Mouse (Mus musculus): ENCODE measurements around the gene Ptgfrn. TPM values are rescaled to one million over a fixed set of nuclear protein-coding genes. Genes with fewer than 3 reads are reported as not detected.

Ptgfrn gene
- polyA plus RNA-seq, 1 experiment, result 81.5 TPM

DNA sequence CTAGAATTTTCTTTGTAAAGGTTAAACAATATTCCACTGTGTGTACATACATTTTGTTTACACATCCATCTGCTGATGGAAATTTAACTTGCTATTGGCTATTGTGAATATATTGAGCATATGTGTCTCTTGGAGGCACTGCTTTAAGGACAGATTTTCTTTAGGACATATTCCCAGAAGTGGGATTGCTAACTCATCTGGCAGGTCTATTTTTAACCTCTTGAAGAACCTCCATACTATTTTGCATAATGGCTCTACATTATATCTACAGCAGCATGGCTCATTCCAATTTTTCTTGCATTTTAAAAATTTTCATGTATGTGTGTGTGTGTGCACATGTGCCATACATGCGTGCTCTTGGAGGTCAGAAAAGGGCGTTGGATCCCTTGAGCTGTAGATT is 74.1 kb downstream of the Ptgfrn start:
- DNase-seq, result no peak
- TF ChIP-seq CTCF (IDR thresholded peaks at IDR 0.05; ENCODE audit: insufficient read depth, low read length) (no peak), POLR2A (IDR thresholded peaks at IDR 0.05; ENCODE audit: borderline replicate concordance, extremely low read depth, low read depth, low read length) (no peak)
- WGBS, result 99% methylated on average over 2 of the region's 2 CpGs
- peaks cover 17% of the 10 kb centered on the region for H3K4me1 ChIP-seq (ENCODE audit: control insufficient read depth, insufficient read depth, low read length)
- H3K4me3 ChIP-seq (replicated peaks; ENCODE audit: extremely low read depth, low read depth, low read length), result no peak overlapping the region

DNA sequence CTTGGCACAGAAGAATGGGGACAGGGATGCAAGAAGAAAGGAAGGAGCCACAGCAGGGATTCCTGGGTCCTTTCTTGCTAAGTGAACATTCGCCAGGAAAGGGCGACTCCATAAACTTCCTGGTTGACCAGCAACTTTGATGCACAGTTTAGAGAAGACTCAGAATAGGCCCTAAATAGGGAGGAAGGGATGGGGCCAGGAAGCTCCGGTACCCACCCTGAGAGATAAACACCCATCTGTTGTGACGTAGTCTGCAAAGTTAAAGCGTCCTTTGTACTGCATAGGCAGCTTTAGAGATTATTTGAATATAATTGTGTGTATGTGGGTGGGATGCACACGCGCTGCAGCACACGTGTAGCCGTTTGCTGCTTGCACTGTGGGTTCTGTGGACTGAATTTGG is 75.6 kb downstream of the Ptgfrn start:
- 56% methylated on average over 9 of the region's 9 CpGs for WGBS
- no peak for DNase-seq
- TF ChIP-seq CTCF (IDR thresholded peaks at IDR 0.05; ENCODE audit: insufficient read depth, low read length) (no peak), POLR2A (IDR thresholded peaks at IDR 0.05; ENCODE audit: borderline replicate concordance, extremely low read depth, low read depth, low read length) (no peak)
- Histone ChIP-seq H3K4me1 (ENCODE audit: control insufficient read depth, insufficient read depth, low read length) (peaks cover 18% of the 10 kb centered on the region), H3K4me3 (replicated peaks; ENCODE audit: extremely low read depth, low read depth, low read length) (no peak overlapping the region)

DNA sequence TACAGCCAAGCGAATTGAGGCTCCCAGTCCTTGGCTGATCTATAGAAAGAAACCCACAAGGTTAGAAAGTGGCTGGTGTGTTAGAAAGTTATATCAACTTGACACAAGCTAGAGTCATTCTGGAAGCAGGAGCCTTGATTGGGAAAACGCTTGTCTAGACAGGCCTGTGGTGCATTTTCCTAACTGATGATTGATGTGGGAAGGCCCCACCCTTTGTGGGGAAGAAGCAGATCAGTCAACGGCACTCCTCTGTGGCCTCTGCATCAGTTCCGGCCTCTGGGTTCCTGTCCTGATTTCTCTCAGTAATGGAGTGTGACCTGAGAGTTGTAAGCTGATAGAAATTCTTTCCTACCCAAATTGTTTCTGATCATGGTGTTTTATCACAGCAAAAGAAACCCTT is 76.4 kb downstream of the Ptgfrn start:
- DNase-seq, result no peak
- peaks cover 18% of the 10 kb centered on the region for H3K4me1 ChIP-seq (ENCODE audit: control insufficient read depth, insufficient read depth, low read length)
- no peak overlapping the region for H3K4me3 ChIP-seq (replicated peaks; ENCODE audit: extremely low read depth, low read depth, low read length)
- TF ChIP-seq CTCF (IDR thresholded peaks at IDR 0.05; ENCODE audit: insufficient read depth, low read length) (no peak), POLR2A (IDR thresholded peaks at IDR 0.05; ENCODE audit: borderline replicate concordance, extremely low read depth, low read depth, low read length) (no peak)
- WGBS, result 43% methylated on average over 4 of the region's 4 CpGs

DNA sequence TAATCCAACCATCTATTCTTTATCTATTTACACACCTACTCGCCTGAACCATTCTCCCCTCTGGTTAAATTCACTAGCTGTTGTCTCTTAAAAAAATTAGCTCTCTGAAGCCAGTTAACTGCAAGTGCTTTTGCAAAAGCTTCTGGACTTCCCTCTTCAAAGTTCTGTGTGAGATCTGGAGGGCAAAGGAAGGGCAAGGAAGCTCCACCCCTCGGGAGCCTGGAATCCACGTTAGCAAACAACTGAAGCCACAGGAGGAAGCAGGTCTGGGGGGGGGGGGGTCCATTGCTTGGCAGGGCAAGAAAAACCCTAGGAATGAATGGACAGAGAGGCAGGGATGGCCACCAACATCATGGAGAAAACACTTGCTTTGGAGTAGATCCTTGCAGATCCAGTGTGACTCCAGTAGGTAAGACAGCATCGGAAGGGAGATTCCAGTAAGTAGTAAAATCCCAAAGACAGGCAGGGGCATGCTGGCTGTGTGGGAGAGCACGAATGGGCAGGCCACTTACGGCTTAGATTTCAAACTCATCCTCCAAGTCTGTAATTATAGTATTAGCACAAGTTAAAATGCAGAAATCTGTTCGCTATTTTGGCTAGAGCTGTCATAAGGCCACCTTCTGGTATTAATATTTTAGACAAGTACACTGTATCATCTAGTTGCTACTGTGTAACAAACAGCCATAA is 78.5 kb downstream of the Ptgfrn start:
- Histone ChIP-seq H3K4me3 (replicated peaks; ENCODE audit: extremely low read depth, low read depth, low read length) (no peak overlapping the region), H3K4me1 (ENCODE audit: control insufficient read depth, insufficient read depth, low read length) (peaks cover 18% of the 10 kb centered on the region)
- TF ChIP-seq POLR2A (IDR thresholded peaks at IDR 0.05; ENCODE audit: borderline replicate concordance, extremely low read depth, low read depth, low read length) (no peak), CTCF (IDR thresholded peaks at IDR 0.05; ENCODE audit: insufficient read depth, low read length) (no peak)
- 46% methylated on average over 7 of the region's 7 CpGs for WGBS
- no peak for DNase-seq

DNA sequence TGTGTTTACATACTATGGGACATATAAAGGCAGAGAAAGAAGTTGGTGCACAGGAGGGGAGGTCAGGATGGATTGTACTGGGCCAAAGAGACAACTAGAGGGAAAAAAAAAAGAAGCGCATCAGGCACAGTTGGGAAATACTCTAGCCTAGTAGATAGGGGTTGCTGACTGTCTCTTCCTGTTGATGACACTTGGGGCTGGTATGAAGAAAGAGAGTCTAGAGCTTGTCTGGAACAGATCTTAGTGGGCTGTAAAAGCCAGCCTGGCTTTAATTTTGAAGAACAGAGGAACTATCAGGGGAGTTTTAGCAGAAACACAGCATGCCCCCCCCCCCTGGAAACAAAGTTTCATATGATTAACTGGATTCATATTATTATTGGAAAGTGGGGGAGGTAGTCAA is 79.4 kb downstream of the Ptgfrn start:
- no peak for DNase-seq
- 70% methylated on average over 1 of the region's 1 CpGs for WGBS
- Histone ChIP-seq H3K4me3 (replicated peaks; ENCODE audit: extremely low read depth, low read depth, low read length) (no peak overlapping the region), H3K4me1 (ENCODE audit: control insufficient read depth, insufficient read depth, low read length) (peaks cover 20% of the 10 kb centered on the region)
- TF ChIP-seq CTCF (IDR thresholded peaks at IDR 0.05; ENCODE audit: insufficient read depth, low read length) (no peak), POLR2A (IDR thresholded peaks at IDR 0.05; ENCODE audit: borderline replicate concordance, extremely low read depth, low read depth, low read length) (no peak)

DNA sequence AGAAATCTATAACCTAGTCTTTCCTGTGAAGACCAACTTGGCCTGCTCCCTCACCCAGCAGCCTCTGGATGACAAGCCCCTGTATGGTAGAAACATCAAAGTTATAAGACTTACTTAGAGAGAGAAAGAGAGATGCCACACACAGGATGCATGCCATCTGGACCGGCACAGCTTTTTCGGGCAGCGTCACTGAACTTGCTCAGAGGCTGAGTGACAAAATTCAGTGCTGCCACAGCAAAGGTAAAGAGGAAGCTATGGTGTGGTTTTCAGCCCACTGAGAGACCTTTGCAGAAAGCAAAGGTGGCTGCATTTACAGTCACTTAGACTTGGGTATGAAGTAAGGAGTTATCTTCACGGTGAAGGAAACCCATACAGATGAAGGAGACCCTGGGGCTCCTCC is 80.7 kb downstream of the Ptgfrn start, which contains the start of gene Cd101:
TSS of gene Cd101 (minus strand) at position 218 of the 400 bp plus-strand sequence.
- WGBS, result 77% methylated on average over 4 of the region's 4 CpGs
- Histone ChIP-seq H3K4me3 (replicated peaks; ENCODE audit: extremely low read depth, low read depth, low read length) (no peak within 1 kb of the TSS), H3K4me1 (ENCODE audit: control insufficient read depth, insufficient read depth, low read length) (peaks cover 18% of the 10 kb centered on the region)
- TF ChIP-seq CTCF (IDR thresholded peaks at IDR 0.05; ENCODE audit: insufficient read depth, low read length), result no peak
- TF ChIP-seq POLR2A (IDR thresholded peaks at IDR 0.05; ENCODE audit: borderline replicate concordance, extremely low read depth, low read depth, low read length), result no peak
- DNase-seq, result no peak

DNA sequence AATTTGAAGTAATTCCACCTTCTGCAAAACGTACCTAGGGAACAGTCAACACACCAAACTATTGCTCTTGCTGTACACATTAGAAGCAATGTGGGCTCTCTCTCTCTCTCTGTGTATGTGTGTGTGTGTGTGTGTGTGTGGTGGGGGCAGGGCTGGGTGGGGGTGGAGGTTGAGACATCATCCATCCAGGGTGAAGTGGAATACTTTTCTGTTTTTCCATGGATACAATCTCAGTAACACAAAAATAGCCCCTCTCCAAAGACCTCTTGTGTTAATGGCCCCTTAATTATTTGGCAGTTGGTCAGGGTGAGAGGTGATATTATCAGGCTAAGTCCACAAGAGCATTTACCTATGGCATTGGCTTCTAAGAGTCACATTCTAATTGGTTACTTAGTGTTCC is 83.3 kb downstream of the Ptgfrn start:
- DNase-seq, result no peak
- Histone ChIP-seq H3K4me1 (ENCODE audit: control insufficient read depth, insufficient read depth, low read length) (peaks cover 7% of the 10 kb centered on the region), H3K4me3 (replicated peaks; ENCODE audit: extremely low read depth, low read depth, low read length) (no peak overlapping the region)
- 58% methylated on average over 1 of the region's 1 CpGs for WGBS
- no peak for TF ChIP-seq POLR2A (IDR thresholded peaks at IDR 0.05; ENCODE audit: borderline replicate concordance, extremely low read depth, low read depth, low read length)
- TF ChIP-seq CTCF (IDR thresholded peaks at IDR 0.05; ENCODE audit: insufficient read depth, low read length), result no peak

DNA sequence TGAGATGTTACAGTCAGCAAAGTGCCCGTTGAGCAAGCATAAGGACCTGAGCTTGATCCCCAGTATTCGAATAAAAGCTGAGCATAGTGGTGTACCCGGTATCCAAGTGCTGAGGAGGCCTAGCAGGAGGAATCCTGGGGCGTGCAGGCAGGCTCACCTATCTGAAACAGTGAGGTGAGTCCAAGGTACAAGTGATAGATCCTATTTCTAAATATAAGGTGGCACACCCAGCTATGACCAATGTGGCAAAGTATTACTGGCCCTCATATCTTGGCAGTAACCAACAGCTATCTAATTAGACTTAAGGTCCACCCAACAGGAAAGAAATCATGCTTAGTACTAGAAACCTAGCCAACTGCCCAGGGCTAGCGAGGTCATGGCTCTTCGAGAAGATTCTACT is 87.1 kb downstream of the Ptgfrn start:
- Histone ChIP-seq H3K4me3 (replicated peaks; ENCODE audit: extremely low read depth, low read depth, low read length) (no peak overlapping the region), H3K4me1 (ENCODE audit: control insufficient read depth, insufficient read depth, low read length) (peaks cover 3% of the 10 kb centered on the region)
- TF ChIP-seq POLR2A (IDR thresholded peaks at IDR 0.05; ENCODE audit: borderline replicate concordance, extremely low read depth, low read depth, low read length) (no peak), CTCF (IDR thresholded peaks at IDR 0.05; ENCODE audit: insufficient read depth, low read length) (no peak)
- DNase-seq, result no peak
- WGBS, result 77% methylated on average over 6 of the region's 6 CpGs

DNA sequence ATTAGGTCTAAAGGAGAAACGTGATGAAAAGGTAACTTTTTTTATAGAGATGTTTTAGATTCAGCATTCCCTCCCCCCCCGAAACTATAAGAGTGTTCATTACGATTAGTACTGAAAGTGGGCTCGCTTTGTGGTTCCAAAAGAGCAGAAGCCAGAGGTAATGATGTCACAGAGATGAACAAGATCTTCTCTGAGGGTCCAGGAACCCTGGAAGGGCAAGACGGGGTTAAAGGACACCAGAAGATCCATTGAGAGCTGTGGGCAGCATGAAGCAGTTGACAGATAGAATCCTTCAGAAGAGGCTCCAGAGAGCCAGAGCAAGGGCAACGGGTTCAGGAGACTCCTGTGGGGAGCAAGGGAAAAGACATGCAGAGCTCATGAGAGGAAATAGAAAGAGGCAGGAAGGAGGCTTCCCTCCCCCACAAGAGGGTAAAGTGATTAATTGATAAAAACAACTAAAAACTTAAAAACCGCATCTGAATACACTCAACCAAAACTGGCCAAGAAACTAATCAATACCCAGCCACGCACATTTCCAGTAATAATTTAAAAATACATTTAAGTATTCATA is 88.5 kb downstream of the Ptgfrn start:
- WGBS, result 68% methylated on average over 8 of the region's 8 CpGs
- Histone ChIP-seq H3K4me1 (ENCODE audit: control insufficient read depth, insufficient read depth, low read length) (peaks cover 3% of the 10 kb centered on the region), H3K4me3 (replicated peaks; ENCODE audit: extremely low read depth, low read depth, low read length) (no peak overlapping the region)
- no peak for DNase-seq
- TF ChIP-seq CTCF (IDR thresholded peaks at IDR 0.05; ENCODE audit: insufficient read depth, low read length) (no peak), POLR2A (IDR thresholded peaks at IDR 0.05; ENCODE audit: borderline replicate concordance, extremely low read depth, low read depth, low read length) (no peak)

DNA sequence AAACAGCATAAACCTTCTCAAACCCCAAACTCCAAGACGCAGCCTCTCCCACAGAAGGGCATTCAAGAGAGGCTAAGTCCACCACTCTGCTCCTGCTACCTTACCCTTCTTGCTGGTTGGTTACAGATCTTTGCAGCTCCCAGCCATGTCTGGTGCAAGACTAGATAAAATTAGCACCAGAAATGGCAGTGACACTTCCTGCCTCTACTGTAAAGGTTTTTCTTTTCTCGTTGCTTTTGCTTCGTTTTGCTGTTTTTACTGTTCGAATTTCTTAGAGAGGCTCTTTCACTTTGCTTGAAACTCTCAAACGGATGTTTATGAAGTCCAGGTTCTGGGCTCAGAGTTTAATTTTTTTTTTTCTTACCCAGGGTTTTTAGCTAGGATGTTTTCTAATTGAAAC is 89.0 kb downstream of the Ptgfrn start:
- no peak for DNase-seq
- peaks cover 3% of the 10 kb centered on the region for H3K4me1 ChIP-seq (ENCODE audit: control insufficient read depth, insufficient read depth, low read length)
- H3K4me3 ChIP-seq (replicated peaks; ENCODE audit: extremely low read depth, low read depth, low read length), result no peak overlapping the region
- 65% methylated on average over 5 of the region's 5 CpGs for WGBS
- TF ChIP-seq POLR2A (IDR thresholded peaks at IDR 0.05; ENCODE audit: borderline replicate concordance, extremely low read depth, low read depth, low read length), result no peak
- TF ChIP-seq CTCF (IDR thresholded peaks at IDR 0.05; ENCODE audit: insufficient read depth, low read length), result no peak

All from lung, adult 2 months (tissue).